27 mouse cellular contexts compared by ENCODE assay signal in genomic region chr8:57728276-57728675, GRCm38 (mm10).
"Had no signal": no experiment of that assay in that cellular context is flagged by ENCODE, and none has a peak within 500 bp of the region (broad histone marks: within the 10 kb centered on the region; RNA-seq: fewer than 3 reads in every experiment).

No protein-coding gene starts in this region.

- H3K4me3 ChIP-seq: gastrocnemius, adult 2 months; heart, embryonic 13.5 days; heart, embryonic 15.5 days; hindbrain, embryonic 12.5 days; intestine, embryonic 15.5 days; limb, embryonic 13.5 days; limb, embryonic 15.5 days; liver, embryonic 12.5 days had no signal

- H3K27ac ChIP-seq: gastrocnemius, adult 2 months; heart, embryonic 13.5 days; heart, embryonic 15.5 days; hindbrain, embryonic 12.5 days; hindbrain, embryonic 14.5 days; intestine, embryonic 15.5 days; kidney, postnatal 0 days; limb, embryonic 13.5 days; limb, embryonic 15.5 days; liver, embryonic 12.5 days; liver, embryonic 14.5 days had no signal

- H3K9ac ChIP-seq: heart, embryonic 13.5 days; heart, embryonic 15.5 days; hindbrain, embryonic 12.5 days; hindbrain, embryonic 14.5 days; intestine, embryonic 15.5 days; limb, embryonic 13.5 days; limb, embryonic 15.5 days; liver, embryonic 12.5 days; liver, embryonic 14.5 days had no signal

- DNase-seq: gastrocnemius, adult 2 months; gastrocnemius, postnatal 10 days; gastrocnemius, postnatal 25 days; heart, adult 18-20 months; heart, postnatal 14 days; heart, postnatal 36 days; kidney, adult 18-20 months; kidney, adult 8-10 months; kidney, postnatal 14 days; kidney, postnatal 36 days; layer of hippocampus, adult 9-11 months; layer of hippocampus, postnatal 36 days; left cerebral cortex, postnatal 4 days had no signal

- H3K9me3 ChIP-seq: heart, embryonic 13.5 days; heart, embryonic 15.5 days; hindbrain, embryonic 12.5 days; intestine, embryonic 15.5 days; limb, embryonic 13.5 days; limb, embryonic 15.5 days; liver, embryonic 12.5 days had no signal

- H3K4me1 ChIP-seq: hindbrain, embryonic 12.5 days; intestine, embryonic 15.5 days; limb, embryonic 13.5 days; limb, embryonic 15.5 days; liver, embryonic 12.5 days had no signal

- H3K4me2 ChIP-seq: heart, embryonic 11.5 days; heart, embryonic 13.5 days; heart, embryonic 15.5 days; hindbrain, embryonic 12.5 days; hindbrain, embryonic 14.5 days; intestine, embryonic 15.5 days; limb, embryonic 13.5 days; limb, embryonic 15.5 days; liver, embryonic 12.5 days had no signal

- ATAC-seq: hindbrain, embryonic 16.5 days; inflammation-experienced regulatory T-cells, adult 6 months; intestine, embryonic 15.5 days; intestine, postnatal 0 days; liver, embryonic 12.5 days had no signal

- H3K27me3 ChIP-seq: heart, embryonic 13.5 days; heart, embryonic 15.5 days; hindbrain, embryonic 12.5 days; intestine, embryonic 15.5 days; limb, embryonic 13.5 days; limb, embryonic 15.5 days; liver, embryonic 12.5 days had no signal

- H3K36me3 ChIP-seq: heart, embryonic 13.5 days; heart, embryonic 15.5 days; hindbrain, embryonic 12.5 days; intestine, embryonic 15.5 days; limb, embryonic 13.5 days; limb, embryonic 15.5 days; liver, embryonic 12.5 days had no signal
